Mouse (Mus musculus) layer of hippocampus, adult 2 months (tissue): ENCODE data around the gene Grcc10. TPM values are rescaled to one million over a fixed set of nuclear protein-coding genes. Genes with fewer than 3 reads are reported as not detected.

Experiments used
- DNase-seq, 2 experiments: peaks; one replicate each; pipeline ENCODE4 v3.0.0; 2022; ENCODE audit warnings: low spot score in 2 of 2
- H3K27ac ChIP-seq: fragments of 200-600 bp; 2 replicates; pipeline ENCODE4 v1.8.1; 2022
- H3K4me3 ChIP-seq: fragments of 200-600 bp; 2 replicates; pipeline ENCODE4 v1.8.1; 2022; ENCODE audit warnings: mild to moderate bottlenecking
- CTCF ChIP-seq: fragments of 200-600 bp; conservative IDR thresholded peaks from 2 replicates; pipeline ENCODE4 v1.8.1; 2022; ENCODE audit warnings: antibody characterized with exemption, mild to moderate bottlenecking, moderate library complexity
- total RNA-seq, 2 experiments: library from RNA; stranded (reverse); gene quantifications; 2 replicates each; pipeline ENCODE4 v1.2.3; 2021

The Grcc10 gene
- total RNA-seq, 2 experiments from 2014 or later = 295 to 339 TPM

- H3K27ac ChIP-seq = peak within 1 kb of the TSS; percentile 100; the same call in 1 of the 2 replicates
- no peak within 1 kb of the TSS for H3K4me3 ChIP-seq
- TF ChIP-seq CTCF = no peak
- no peak for DNase-seq
These were observed 2.6 kb downstream of the Grcc10 start, which contains the start of gene Ptpn6 for GRCm38 (mm10) chr6:124738511-124739023. TSS of gene Ptpn6 (minus strand) at chr6:124738714.

- no peak overlapping the region for H3K4me3 ChIP-seq
- no peak for TF ChIP-seq CTCF
- H3K27ac ChIP-seq = no peak overlapping the region
- DNase-seq = no peak
These were observed 4.1 kb downstream of the Grcc10 start for GRCm38 (mm10) chr6:124737040-124737439.

DNA sequence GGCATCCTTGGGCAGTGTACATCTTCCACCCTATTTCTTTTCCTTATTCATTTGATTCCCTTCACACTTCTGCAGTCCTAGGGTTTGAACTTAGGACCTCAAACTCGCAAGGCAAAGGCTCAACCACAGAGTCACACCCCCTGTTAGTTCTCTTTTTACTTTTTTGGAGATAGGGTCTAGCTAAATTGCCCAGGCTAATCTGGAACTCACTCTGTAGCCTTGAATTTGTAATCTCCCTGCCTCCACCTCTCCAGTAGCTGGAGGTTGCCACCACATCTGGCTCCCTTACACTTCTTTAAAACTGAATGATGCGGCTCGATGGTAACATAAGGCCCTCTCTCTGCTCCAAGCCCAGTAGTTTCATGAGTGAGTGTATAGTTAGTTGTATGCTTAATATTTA lies 6.8 kb downstream of the Grcc10 start:
- Histone ChIP-seq H3K4me3 (no peak overlapping the region), H3K27ac (no peak overlapping the region)
- TF ChIP-seq CTCF = no peak
- DNase-seq = no peak

- Histone ChIP-seq H3K4me3 (peak overlapping the region; percentile 8; the same call in 1 of the 2 replicates), H3K27ac (peak overlapping the region; percentile 32; the same call in 1 of the 2 replicates)
- no peak for TF ChIP-seq CTCF
- DNase-seq = no peak
These were observed 8.5 kb downstream of the Grcc10 start for GRCm38 (mm10) chr6:124732476-124733370.

DNA sequence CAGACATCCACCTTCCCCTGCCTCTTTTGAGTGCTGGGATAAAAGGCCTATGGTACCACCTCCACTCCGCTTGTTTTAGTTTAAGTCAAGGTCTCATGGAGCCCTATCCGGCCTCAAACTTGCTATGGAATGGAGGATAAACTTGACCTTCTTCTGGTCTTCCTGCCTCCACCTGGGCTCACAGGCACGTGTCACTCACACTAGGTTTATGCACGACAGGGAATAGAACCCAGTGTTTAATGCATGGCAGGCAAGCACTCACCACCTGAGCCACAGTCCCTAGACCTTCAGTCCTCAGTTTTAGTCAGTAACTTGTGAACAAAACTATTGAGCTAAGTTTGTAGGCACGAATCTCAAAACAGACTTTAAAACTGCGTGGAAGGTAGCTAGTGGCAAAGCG lies 10.1 kb downstream of the Grcc10 start:
- DNase-seq = no peak
- Histone ChIP-seq H3K4me3 (no peak overlapping the region), H3K27ac (no peak overlapping the region)
- TF ChIP-seq CTCF = no peak

DNA sequence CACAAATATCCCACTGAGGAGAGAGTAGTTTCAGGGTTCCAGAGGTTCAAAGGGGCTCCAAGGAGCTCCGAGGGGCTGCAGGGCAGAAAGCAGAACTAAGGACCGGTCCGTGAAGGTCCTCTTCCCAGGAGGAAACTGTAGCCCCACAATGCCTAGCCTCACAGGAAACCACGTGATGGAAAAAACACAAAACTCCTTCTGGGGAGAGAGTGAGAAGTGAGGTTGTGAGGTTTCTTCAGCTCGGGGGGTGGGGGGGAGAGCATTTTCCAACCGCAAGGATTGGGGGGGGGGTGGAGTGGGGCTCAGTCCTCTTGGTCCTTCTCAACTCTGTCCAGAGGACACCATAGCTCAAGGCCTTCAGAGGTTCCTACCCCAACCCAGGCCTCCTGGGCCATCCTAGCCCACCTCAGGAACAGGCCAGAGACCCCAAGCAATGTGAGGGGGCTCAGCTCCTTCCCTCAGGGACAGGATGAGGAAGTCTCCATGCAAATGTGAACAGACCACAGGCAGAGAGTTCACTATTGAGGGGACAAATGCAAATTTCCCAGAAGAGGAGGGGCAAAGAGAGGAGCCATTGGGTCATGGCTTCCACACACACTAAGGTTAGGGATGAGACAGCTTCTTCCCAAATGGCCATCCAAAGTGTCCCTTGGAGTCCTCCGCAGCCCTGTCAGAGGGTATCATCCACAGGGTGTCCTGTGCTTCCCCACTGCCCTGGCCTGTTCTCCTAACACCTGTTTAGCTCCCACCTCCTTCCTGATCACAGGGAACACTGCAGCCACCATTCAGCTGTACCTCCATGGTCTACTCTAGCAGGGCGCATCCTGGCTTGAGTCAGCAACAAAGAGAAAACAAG lies 11.1 kb downstream of the Grcc10 start:
- TF ChIP-seq CTCF = no peak
- DNase-seq = no peak
- Histone ChIP-seq H3K4me3 (no peak overlapping the region), H3K27ac (no peak overlapping the region)

DNA sequence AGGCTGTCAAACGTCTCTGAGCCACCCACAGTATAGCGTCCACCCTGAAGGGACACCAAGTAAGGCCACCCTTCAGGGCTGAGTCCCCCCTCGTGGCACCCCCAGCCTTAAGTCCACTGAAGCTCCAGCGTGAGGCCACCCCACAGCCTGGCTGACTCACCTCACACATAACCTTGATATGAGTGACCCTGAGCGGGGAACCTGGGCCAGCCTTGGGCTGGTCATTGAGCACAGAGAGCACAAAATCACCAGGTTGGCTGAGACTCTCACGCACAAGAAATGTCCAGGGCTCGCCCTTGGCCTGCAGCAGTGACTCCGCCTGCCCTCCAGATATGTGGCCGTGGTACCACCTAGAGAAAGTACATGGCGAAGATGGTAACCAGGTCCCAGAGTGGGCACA lies 12.6 kb downstream of the Grcc10 start:
- Histone ChIP-seq H3K27ac (no peak overlapping the region), H3K4me3 (no peak overlapping the region)
- DNase-seq = no peak
- no peak for TF ChIP-seq CTCF

GRCm38 (mm10) chr6:124724472-124724871 lies 16.7 kb downstream of the Grcc10 start:
- no peak overlapping the region for H3K4me3 ChIP-seq
- TF ChIP-seq CTCF = no peak
- DNase-seq = no peak
- no peak overlapping the region for H3K27ac ChIP-seq

- Histone ChIP-seq H3K27ac (no peak overlapping the region), H3K4me3 (no peak overlapping the region)
- no peak for DNase-seq
- TF ChIP-seq CTCF = no peak
These were observed 17.6 kb downstream of the Grcc10 start for GRCm38 (mm10) chr6:124723541-124723940.

DNA sequence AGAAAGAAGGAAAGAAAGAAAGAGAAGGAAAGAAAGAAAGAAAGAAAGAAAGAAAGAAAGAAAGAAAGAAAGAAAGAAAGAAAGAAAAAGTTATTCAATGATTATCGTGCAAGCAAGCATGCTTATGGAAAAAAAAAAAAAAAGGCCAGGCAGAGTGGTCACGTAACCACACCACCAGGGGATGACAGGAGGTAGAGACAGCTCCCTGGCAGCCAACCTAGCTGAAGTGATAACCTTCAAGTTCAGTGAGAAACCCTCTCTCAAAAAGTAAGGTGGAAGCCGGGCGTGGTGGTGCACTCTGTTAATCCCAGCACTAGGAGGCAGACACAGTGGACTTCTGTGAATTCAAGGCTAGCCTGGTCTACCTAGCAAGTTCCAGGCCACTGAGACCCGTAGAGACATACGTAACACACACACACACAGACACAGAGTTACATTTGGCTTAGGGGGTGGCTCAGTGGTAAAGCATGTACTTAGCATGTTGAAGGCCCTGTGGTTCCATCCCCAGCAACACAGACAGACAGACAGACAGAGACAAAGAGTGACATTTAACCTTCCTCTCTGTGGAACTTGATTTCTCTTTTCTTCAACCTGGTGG lies 18.2 kb downstream of the Grcc10 start:
- TF ChIP-seq CTCF = no peak
- Histone ChIP-seq H3K27ac (no peak overlapping the region), H3K4me3 (no peak overlapping the region)
- no peak for DNase-seq

- TF ChIP-seq CTCF = no peak
These were observed 20.3 kb downstream of the Grcc10 start for GRCm38 (mm10) chr6:124720904-124721303.

GRCm38 (mm10) chr6:124719354-124719978 lies 21.7 kb downstream of the Grcc10 start:
- Histone ChIP-seq H3K4me3 (no peak overlapping the region), H3K27ac (no peak overlapping the region)
- TF ChIP-seq CTCF = no peak
- no peak for DNase-seq

More at GRCm38 (mm10) chr6:124720904-124721303, 20.3 kb downstream of the Grcc10 start:
- no peak overlapping the region for H3K27ac ChIP-seq
- no peak for DNase-seq
- no peak overlapping the region for H3K4me3 ChIP-seq
